Mouse (Mus musculus) retina, embryonic 14.5 days (tissue): ENCODE measurements around the gene Pde6h.
A peak's percentile ranks its signal among the peaks of the same experiment; 100 is the strongest.
"Not testable (repeated sequence)": the region's sequence is repeated elsewhere in the genome, so short reads cannot be mapped to it uniquely, and the experiment has no call there.

Experiments used
- DNase-seq: peaks from one replicate; pipeline ENCODE4 v3.0.0-alpha.2; 2015; ENCODE audit warnings: low spot score

Pde6h gene

DNA sequence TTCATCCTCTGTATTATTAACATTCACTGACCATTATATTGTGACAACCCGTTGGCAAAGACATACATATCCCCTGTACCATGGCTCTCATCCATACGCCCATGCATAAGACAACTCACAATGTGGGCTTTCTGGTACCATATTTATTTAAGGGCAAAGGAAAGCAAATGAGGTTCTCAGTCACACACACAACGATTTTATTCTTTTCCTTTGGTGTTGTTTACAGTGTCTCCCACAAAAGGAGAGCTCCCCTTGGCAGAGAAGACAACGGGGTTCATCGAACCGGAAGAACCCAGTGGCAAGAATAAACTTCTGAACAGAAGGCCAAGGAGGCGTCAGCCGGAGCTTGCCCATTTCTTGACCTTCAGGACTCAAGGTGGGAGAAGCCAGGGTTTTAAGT, at the start of gene Pde6h:
Gene Pde6h (plus strand): TSS at position 301 of the 400 bp plus-strand sequence.
- DNase-seq: no peak

- no peak for DNase-seq
These were observed 49.0 kb upstream of the Pde6h start for GRCm38 (mm10) chr6:136874599-136874998.

DNA sequence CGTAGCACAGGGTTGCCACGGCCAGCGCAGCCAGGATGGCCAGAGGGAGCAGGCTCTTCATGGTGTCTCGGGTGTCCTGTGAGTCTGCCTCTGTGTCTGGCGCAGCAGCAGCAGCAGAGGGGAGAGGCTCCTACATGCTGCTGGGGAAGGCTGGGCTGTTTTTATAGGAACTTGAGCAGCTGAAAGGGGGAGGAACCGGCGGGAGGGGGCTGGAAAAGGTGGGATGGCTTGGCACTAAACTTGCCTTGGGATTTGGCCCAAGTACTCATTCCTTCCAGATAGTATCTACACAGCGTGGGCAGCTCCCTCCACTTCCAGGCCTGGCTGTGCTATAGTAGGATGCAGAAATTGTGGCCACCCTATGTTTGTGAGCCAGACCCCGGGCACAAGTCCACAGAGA, 48.0 kb upstream of the Pde6h start, which contains the start of gene Mgp:
Gene Mgp (minus strand): TSS at position 154 of the 400 bp plus-strand sequence.
- DNase-seq: no peak

DNA sequence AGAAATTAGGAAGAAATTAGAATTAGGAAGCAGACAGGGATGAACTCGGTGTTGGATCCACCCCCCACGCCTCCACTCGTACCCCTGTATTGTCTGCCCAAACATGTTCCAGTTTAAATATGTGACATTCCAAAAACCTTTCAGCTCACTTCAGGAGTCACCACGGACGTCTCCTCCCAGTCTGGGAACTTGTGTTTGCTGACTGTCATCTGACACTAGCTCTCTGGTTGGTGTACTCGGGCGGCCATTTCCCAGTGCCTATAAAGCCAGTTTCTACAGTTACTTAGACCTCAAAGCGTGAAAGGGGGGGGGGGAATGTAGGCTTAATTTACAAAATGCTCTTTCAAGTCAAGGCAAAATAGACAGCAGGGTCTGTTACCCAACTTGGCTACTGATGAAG, 42.0 kb upstream of the Pde6h start:
- no peak for DNase-seq

- DNase-seq: no peak
These were observed 40.2 kb upstream of the Pde6h start for GRCm38 (mm10) chr6:136883431-136883915.

GRCm38 (mm10) chr6:136883961-136884360, 39.7 kb upstream of the Pde6h start:
- DNase-seq: no peak

DNA sequence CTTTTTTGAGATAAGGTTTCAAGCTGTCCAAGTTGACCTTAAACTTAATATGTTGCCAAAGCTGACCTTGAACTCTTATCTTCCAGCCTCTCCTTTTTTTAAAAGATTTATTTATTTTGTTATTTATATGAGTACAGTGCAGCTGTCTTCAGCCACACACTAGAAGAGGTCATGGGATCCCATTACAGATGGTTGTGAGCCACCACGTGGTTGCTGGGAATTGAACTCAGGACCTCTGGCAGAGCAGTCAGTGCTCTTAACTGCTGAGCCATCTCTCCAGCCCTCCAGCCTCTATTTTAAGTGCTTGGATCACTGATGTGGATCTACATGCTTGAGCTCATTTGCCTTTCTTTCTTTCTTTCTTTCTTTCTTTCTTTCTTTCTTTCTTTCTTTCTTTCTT, 38.9 kb upstream of the Pde6h start:
- not testable (repeated sequence) for DNase-seq

- no peak for DNase-seq
These were observed 35.8 kb upstream of the Pde6h start for GRCm38 (mm10) chr6:136887854-136888253.

GRCm38 (mm10) chr6:136889067-136889466, 34.6 kb upstream of the Pde6h start:
- no peak for DNase-seq

GRCm38 (mm10) chr6:136889554-136889953, 34.1 kb upstream of the Pde6h start:
- no peak for DNase-seq

GRCm38 (mm10) chr6:136892002-136892401, 31.6 kb upstream of the Pde6h start:
- DNase-seq: no peak

- no peak for DNase-seq
These were observed 28.9 kb upstream of the Pde6h start for GRCm38 (mm10) chr6:136894532-136895339.

- no peak for DNase-seq
These were observed 25.8 kb upstream of the Pde6h start for GRCm38 (mm10) chr6:136897789-136898188.

DNA sequence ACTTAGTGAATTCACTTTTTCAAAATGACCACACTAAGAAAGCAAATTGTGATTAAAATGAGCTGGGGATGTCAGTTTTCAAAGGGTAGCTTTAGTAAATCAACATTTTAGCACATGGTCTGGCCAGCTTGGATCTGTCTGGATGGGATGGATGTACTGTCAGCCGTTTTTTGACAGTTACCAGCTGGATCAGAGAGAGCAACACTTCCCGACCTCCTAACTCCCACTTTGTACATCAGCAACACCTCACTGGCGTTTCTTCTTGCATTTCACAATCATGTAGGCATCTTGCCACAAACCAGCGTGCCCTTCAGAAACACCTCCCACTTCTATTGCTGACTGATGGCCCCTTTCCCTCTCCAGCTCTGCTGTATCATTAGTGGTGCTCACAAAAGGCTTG, 25.4 kb upstream of the Pde6h start:
- DNase-seq: no peak

GRCm38 (mm10) chr6:136898954-136899353, 24.7 kb upstream of the Pde6h start:
- no peak for DNase-seq

- DNase-seq: no peak
These were observed 23.1 kb upstream of the Pde6h start for GRCm38 (mm10) chr6:136900369-136901009.

GRCm38 (mm10) chr6:136901010-136901409, 22.6 kb upstream of the Pde6h start:
- no peak for DNase-seq

- DNase-seq: no peak
These were observed 21.1 kb upstream of the Pde6h start for GRCm38 (mm10) chr6:136902527-136902926.

DNA sequence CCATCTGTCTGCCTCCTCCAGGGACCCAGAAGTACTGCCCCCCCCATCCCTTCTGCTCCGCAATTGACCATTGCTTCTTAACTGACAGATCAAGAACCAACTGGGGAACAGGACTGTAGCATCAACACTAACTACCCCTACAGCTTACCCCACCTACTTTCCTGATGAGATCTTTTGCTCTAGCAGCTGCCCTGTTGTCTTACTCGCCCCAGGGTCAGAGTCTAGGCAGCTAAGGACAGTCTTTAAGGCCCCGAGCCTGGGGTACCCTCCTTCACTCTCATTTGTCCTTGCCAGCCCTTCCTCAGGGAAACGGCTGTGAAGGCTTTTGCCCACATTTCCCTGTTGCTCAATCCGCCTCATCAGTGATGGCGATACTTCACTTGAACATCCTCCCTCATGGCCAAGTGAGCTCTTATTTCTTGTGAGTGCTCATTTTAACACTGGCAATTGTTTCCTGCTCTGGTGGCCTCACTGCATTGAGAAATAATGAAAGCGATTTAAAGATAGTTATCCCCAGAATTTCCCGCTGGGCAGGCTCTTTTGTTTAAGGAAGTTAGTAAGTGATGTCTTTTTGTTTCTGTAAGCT, 19.7 kb upstream of the Pde6h start:
- DNase-seq: no peak

- peak; percentile 1 for DNase-seq
These were observed 17.2 kb upstream of the Pde6h start for GRCm38 (mm10) chr6:136906283-136906936.

DNA sequence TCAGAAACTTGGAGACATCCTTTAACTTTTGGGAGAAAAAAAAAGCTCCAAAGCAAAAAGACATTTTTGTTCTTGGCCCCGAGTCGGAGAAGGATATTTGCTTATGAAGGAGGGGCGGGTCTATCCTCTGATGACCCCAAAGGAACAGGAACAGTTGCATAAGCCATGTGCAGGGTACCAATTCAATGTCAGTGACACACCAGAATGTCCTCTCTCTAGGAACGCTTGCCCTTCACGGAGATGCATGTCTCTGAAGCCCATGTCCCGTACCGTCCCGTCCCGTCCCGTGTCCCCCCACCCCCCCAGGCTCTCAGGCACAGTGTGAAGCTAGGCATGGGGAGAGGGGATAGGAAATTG, 16.7 kb upstream of the Pde6h start:
- DNase-seq: no peak

DNA sequence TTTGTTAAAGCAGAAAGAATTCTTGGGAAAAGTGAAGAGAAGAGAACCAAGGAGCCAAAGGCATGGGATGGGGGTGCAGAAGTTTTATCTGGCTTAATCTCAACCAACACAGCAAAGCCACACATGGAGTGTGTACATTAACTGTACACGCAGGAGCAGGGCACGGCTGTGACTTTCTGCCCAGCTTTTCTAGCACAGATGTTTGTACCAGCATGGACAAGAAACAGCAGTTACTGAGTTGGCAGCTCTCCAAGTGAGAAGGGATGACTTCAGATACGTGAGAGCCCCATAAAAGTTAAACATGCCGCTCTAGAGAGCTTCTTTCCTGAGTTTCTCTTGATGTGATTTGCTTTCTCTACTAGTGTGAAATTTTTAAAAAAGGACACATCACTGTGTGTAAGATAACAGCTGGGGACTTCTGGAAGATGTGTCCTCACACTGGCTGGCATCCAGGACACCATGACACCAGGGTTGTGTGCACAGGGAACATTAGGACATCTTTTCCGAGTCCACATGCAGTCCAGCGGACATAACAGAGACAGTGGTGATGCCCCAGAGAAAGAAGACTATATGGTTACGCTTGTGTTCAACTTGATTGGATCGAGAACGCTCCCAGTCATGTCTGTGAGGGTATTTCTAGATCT, 13.3 kb upstream of the Pde6h start:
- DNase-seq: no peak
